Mouse (Mus musculus): ENCODE measurements around the gene Ypel5.

DNA sequence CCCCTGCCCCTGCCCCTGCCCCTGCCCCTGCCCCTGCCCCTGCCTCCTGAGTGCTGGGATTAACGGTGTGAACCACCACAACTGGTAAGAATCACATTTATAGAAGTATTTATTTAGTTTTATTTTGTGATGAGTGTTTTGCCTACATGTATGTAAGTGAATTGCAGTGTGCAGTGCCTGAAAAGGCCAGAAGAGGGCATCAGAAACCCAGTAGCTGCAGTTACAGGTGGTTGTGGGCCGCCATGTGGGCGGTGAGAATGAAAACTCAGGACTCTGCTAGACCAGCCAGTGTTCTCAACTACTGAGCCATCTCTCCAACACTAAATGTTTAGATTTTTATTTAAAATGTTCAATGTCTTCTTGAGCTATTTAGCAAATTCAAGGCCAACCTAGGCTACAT is 39.7 kb upstream of the Ypel5 start:
- TF ChIP-seq CTCF (IDR thresholded peaks at IDR 0.05; ENCODE audit: insufficient read depth, low read length) (no peak), POLR2A (IDR thresholded peaks at IDR 0.05; ENCODE audit: borderline replicate concordance, extremely low read depth, low read depth, low read length) (no peak)
